Mouse (Mus musculus) bone marrow, adult 2 months (tissue): Measurements from ENCODE around the gene Bsn.

ENCODE experiments used
- CTCF ChIP-seq: fragments of 200-500 bp; IDR thresholded peaks from 2 replicates; pipeline ENCODE4 v1.5.1; 2011; ENCODE audit warnings: low read length, control low read depth; ENCODE audit not compliant: control insufficient read depth, insufficient read depth
- POLR2A ChIP-seq: fragments of 200-500 bp; IDR thresholded peaks from 2 replicates; pipeline ENCODE4 v1.6.1; 2011; ENCODE audit warnings: low read depth, mild to moderate bottlenecking, control low read depth, low read length, borderline replicate concordance; ENCODE audit not compliant: control insufficient read depth

- TF ChIP-seq CTCF (no peak), POLR2A (no peak)
Measured at GRCm38 (mm10) chr9:108185786-108186185, 4.4 kb downstream of the Bsn start.
